19 mouse cellular contexts compared by ENCODE assay signal in the genomic region with DNA sequence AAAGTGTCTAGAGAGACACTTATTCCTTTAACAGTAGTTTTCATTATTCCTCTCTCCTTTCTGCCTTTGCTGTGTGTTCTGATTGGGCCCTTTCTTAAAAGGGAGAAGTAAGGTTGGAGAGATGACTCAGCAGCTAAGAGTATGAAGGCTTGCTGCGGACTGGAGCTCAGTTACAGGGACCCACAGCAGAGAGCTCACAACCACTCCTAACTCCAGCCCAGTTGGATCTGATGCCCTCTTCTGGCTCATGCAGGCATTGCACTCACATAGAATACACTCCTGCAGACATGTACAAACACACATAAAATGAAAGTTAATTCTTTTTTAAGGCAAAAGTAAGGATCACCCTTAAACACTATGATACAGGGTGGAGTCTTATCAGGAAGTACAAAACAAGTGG.
DNase-seq lines count a peak whose midpoint lies in the region; ATAC-seq and TF ChIP-seq lines count a peak whose summit lies in the region.
"Had no signal": no experiment of that assay in that cellular context is flagged by ENCODE, and none has a peak within 500 bp of the region (broad histone marks: within the 10 kb centered on the region; RNA-seq: fewer than 3 reads in every experiment).

No protein-coding gene starts in this region.

- H3K27ac ChIP-seq in intestine, postnatal 0 days (ENCODE audit: low read depth, low read length), result no peak overlapping the region
- H3K27ac ChIP-seq in intestine, embryonic 16.5 days (ENCODE audit: low read length), result no peak overlapping the region
- H3K27ac ChIP-seq in testis, adult 2 months (ENCODE audit: control insufficient read depth, insufficient read depth, low read depth, low read length), result no peak overlapping the region
- no peak overlapping the region for H3K27ac ChIP-seq in stomach, postnatal 0 days (replicated peaks)
- H3K27ac ChIP-seq: embryonic facial prominence, embryonic 12.5 days; limb, embryonic 12.5 days; neural tube, embryonic 15.5 days had no signal

- peaks cover 58% of the 10 kb centered on the region for H3K36me3 ChIP-seq in intestine, postnatal 0 days (ENCODE audit: control insufficient read depth, insufficient read depth)
- H3K36me3 ChIP-seq in intestine, embryonic 16.5 days (ENCODE audit: control insufficient read depth, insufficient read depth, low read length), result peaks cover 24% of the 10 kb centered on the region
- H3K36me3 ChIP-seq in testis, adult 2 months (ENCODE audit: control insufficient read depth, insufficient read depth, low read length), result no peaks in the 10 kb centered on the region; the same call in 1 of the 2 replicates
- H3K36me3 ChIP-seq in stomach, postnatal 0 days (ENCODE audit: control insufficient read depth, insufficient read depth, low read length), result peaks cover 21% of the 10 kb centered on the region

- H3K9ac ChIP-seq in intestine, postnatal 0 days (ENCODE audit: low read depth, low read length), result no peak overlapping the region
- H3K9ac ChIP-seq in intestine, embryonic 16.5 days (ENCODE audit: low read depth, low read length), result no peak overlapping the region
- H3K9ac ChIP-seq in stomach, postnatal 0 days (ENCODE audit: low read length), result no peak overlapping the region
- H3K9ac ChIP-seq: embryonic facial prominence, embryonic 12.5 days; limb, embryonic 12.5 days; neural tube, embryonic 15.5 days had no signal

- no peak for TF ChIP-seq EP300 in stomach, postnatal 0 days (optimal IDR thresholded peaks at IDR 0.05)

- no peaks in the 10 kb centered on the region for H3K4me1 ChIP-seq in intestine, postnatal 0 days (replicated peaks; ENCODE audit: control insufficient read depth, insufficient read depth, low read length)
- no peaks in the 10 kb centered on the region for H3K4me1 ChIP-seq in intestine, embryonic 16.5 days (ENCODE audit: control insufficient read depth, insufficient read depth, low read length)
- H3K4me1 ChIP-seq in testis, adult 2 months (ENCODE audit: control insufficient read depth, insufficient read depth, low read length), result no peaks in the 10 kb centered on the region
- H3K4me1 ChIP-seq in stomach, postnatal 0 days (replicated peaks; ENCODE audit: control insufficient read depth, insufficient read depth), result no peaks in the 10 kb centered on the region
- H3K4me1 ChIP-seq: embryonic facial prominence, embryonic 12.5 days; limb, embryonic 12.5 days; neural tube, embryonic 15.5 days had no signal

- H3K9me3 ChIP-seq in intestine, postnatal 0 days (ENCODE audit: control insufficient read depth), result no peaks in the 10 kb centered on the region
- no peaks in the 10 kb centered on the region for H3K9me3 ChIP-seq in intestine, embryonic 16.5 days (ENCODE audit: control insufficient read depth, low read length)
- no peaks in the 10 kb centered on the region for H3K9me3 ChIP-seq in stomach, postnatal 0 days (ENCODE audit: control insufficient read depth, low read length)
- H3K9me3 ChIP-seq: embryonic facial prominence, embryonic 12.5 days; limb, embryonic 12.5 days; neural tube, embryonic 15.5 days had no signal

- TF ChIP-seq CTCF in intestine, postnatal 0 days (IDR thresholded peaks at IDR 0.05; ENCODE audit: low read depth), result peak; percentile 35
- TF ChIP-seq CTCF in testis, adult 2 months (IDR thresholded peaks at IDR 0.05; ENCODE audit: control insufficient read depth, insufficient read depth, insufficient replicate concordance, low read depth, low read length), result peak; percentile 16; the same call in 1 of the 2 replicates
- peak; percentile 54 for TF ChIP-seq CTCF in Patski (IDR thresholded peaks at IDR 0.05)
- TF ChIP-seq CTCF in stomach, postnatal 0 days (IDR thresholded peaks at IDR 0.05; ENCODE audit: low read depth), result peak; percentile 42

- no peak overlapping the region for H3K4me2 ChIP-seq in intestine, postnatal 0 days (replicated peaks; ENCODE audit: low read depth)
- no peak overlapping the region for H3K4me2 ChIP-seq in intestine, embryonic 16.5 days (ENCODE audit: low read depth, low read length)
- no peak overlapping the region for H3K4me2 ChIP-seq in stomach, postnatal 0 days (replicated peaks; ENCODE audit: low read depth)
- H3K4me2 ChIP-seq: embryonic facial prominence, embryonic 12.5 days; limb, embryonic 12.5 days; neural tube, embryonic 15.5 days had no signal

- H3K27me3 ChIP-seq in intestine, postnatal 0 days (replicated peaks; ENCODE audit: control insufficient read depth, insufficient read depth, low read length), result no peaks in the 10 kb centered on the region
- no peaks in the 10 kb centered on the region for H3K27me3 ChIP-seq in intestine, embryonic 16.5 days (replicated peaks; ENCODE audit: control insufficient read depth, insufficient read depth, low read length)
- H3K27me3 ChIP-seq in testis, adult 2 months (ENCODE audit: control insufficient read depth, insufficient read depth, low read length), result no peaks in the 10 kb centered on the region
- no peaks in the 10 kb centered on the region for H3K27me3 ChIP-seq in Patski
- no peaks in the 10 kb centered on the region for H3K27me3 ChIP-seq in stomach, postnatal 0 days (ENCODE audit: control insufficient read depth, insufficient read depth, low read length)
- H3K27me3 ChIP-seq: embryonic facial prominence, embryonic 12.5 days; limb, embryonic 12.5 days; neural tube, embryonic 15.5 days had no signal

- no peak overlapping the region for H3K4me3 ChIP-seq in intestine, postnatal 0 days (ENCODE audit: low read depth, low read length)
- no peak overlapping the region for H3K4me3 ChIP-seq in intestine, embryonic 16.5 days (ENCODE audit: low read length)
- no peak overlapping the region for H3K4me3 ChIP-seq in testis, adult 2 months (ENCODE audit: control insufficient read depth, low read depth, low read length)
- no peak overlapping the region for H3K4me3 ChIP-seq in stomach, postnatal 0 days (ENCODE audit: low read depth, low read length)
- H3K4me3 ChIP-seq: embryonic facial prominence, embryonic 12.5 days; limb, embryonic 12.5 days; neural tube, embryonic 15.5 days had no signal

- CTCF ChIA-PET in Patski (lab: Charles Lee), result interaction anchor here (1.3 kb wide), 2 partner anchors 15 to 22 kb away, joined by 3 to 4 read pairs; no protein-coding TSS in a partner anchor

- WGBS in intestine, postnatal 0 days, result 100% methylated on average over 1 of the region's 1 CpGs
- 94% methylated on average over 1 of the region's 1 CpGs for WGBS in intestine, embryonic 16.5 days
- WGBS in stomach, postnatal 0 days, result 100% methylated on average over 1 of the region's 1 CpGs

- in situ Hi-C loops in Patski (cut with MboI; ENCODE audit: low pct_unique_long_range_greater_than_20kb), result no loop called here

- POLR2A ChIA-PET in Patski (lab: Charles Lee), result no interaction called here

- no peak for DNase-seq in testis, postnatal 10 days (ENCODE audit: low spot score)
- DNase-seq in Patski (ENCODE audit: low read depth, low spot score), result no peak
- no peak for DNase-seq in stomach, postnatal 0 days (ENCODE audit: low spot score)
- no peak for DNase-seq in adrenal gland, adult 2 months
- DNase-seq in frontal cortex, postnatal 14 days (ENCODE audit: low spot score in 2 of 2), result no peak
- DNase-seq: adrenal gland, postnatal 14 days; cerebellum, adult 8-10 months; gastrocnemius, postnatal 25 days; heart, postnatal 14 days; kidney, adult 18-20 months; lung, postnatal 36 days; right cerebral cortex, postnatal 14 days had no signal

- TF ChIP-seq POLR2A in testis, adult 2 months (IDR thresholded peaks at IDR 0.05; ENCODE audit: control insufficient read depth, low read depth, low read length), result no peak

- ATAC-seq in intestine, postnatal 0 days, result no peak
- ATAC-seq in intestine, embryonic 16.5 days, result no peak
- ATAC-seq in Patski, result no peak
- no peak for ATAC-seq in stomach, postnatal 0 days (ENCODE audit: low FRiP score, low TSS enrichment)
- ATAC-seq: forebrain, embryonic 14.5 days had no signal
